Mouse (Mus musculus) hindbrain, embryonic 15.5 days (tissue): Measurements from ENCODE around the gene Pdcl2. TPM values are rescaled to one million over a fixed set of nuclear protein-coding genes. Genes with fewer than 3 reads are reported as not detected.

Experiments used
- ATAC-seq: fragments of 200-750 bp; cut with Nextera tagmentation; 2 replicates; pipeline ENCODE4 v1.8.0; 2017; ENCODE audit warnings: low read depth, moderate number of reproducible peaks, moderate TSS enrichment; ENCODE audit not compliant: low FRiP score
- H3K27ac ChIP-seq: fragments of 300-500 bp; sonication (generic); replicated peaks from 2 replicates; pipeline ENCODE4 v1.5.1; 2015; ENCODE audit warnings: mild to moderate bottlenecking, inconsistent platforms
- H3K27me3 ChIP-seq: fragments of 300-500 bp; sonication (generic); 2 replicates; pipeline ENCODE4 v1.6.1; 2015; ENCODE audit warnings: control low read depth, inconsistent platforms
- H3K36me3 ChIP-seq: fragments of 300-500 bp; sonication (generic); 2 replicates; pipeline ENCODE4 v1.6.1; 2015; ENCODE audit warnings: control low read depth, inconsistent platforms
- H3K4me1 ChIP-seq: fragments of 300-500 bp; sonication (generic); replicated peaks from 2 replicates; pipeline ENCODE4 v1.6.1; 2015; ENCODE audit warnings: control low read depth, inconsistent platforms
- H3K4me2 ChIP-seq: fragments of 300-500 bp; sonication (generic); 2 replicates; pipeline ENCODE4 v1.6.1; 2015; ENCODE audit warnings: moderate library complexity, mild to moderate bottlenecking, inconsistent platforms
- H3K4me3 ChIP-seq: fragments of 300-500 bp; sonication (generic); 2 replicates; pipeline ENCODE4 v1.5.1; 2015; ENCODE audit warnings: mild to moderate bottlenecking, inconsistent platforms
- H3K9ac ChIP-seq: fragments of 300-500 bp; sonication (generic); 2 replicates; pipeline ENCODE4 v1.6.1; 2015; ENCODE audit warnings: inconsistent platforms
- H3K9me3 ChIP-seq: fragments of 300-500 bp; sonication (generic); 2 replicates; pipeline ENCODE4 v1.6.1; 2016; ENCODE audit warnings: control low read depth, inconsistent platforms
- WGBS: fragments of 180-500 bp; shearing (Covaris S2); methylation state at CpG from one replicate; pipeline ENCODE4 v1.1.7; 2015; 5-methylcytosine and 5-hydroxymethylcytosine counted together
- polyA plus RNA-seq: library from polyadenylated mRNA; unstranded; fragments of >200 nt; fragmentation: Nextera tagmentation; extraction: Ambion mirVana; gene quantifications from 2 replicates; pipeline ENCODE4 v1.2.1, GENCODE M21; 2015

Pdcl2 gene
- polyA plus RNA-seq, 1 experiment from 2014 or later = not detected

- no peaks in the 10 kb centered on the region for H3K36me3 ChIP-seq
- H3K4me3 ChIP-seq = no peak overlapping the region
- H3K27ac ChIP-seq = no peak overlapping the region
- H3K9ac ChIP-seq = no peak overlapping the region
- H3K27me3 ChIP-seq = no peaks in the 10 kb centered on the region
- no peaks in the 10 kb centered on the region for H3K4me1 ChIP-seq
- no peaks in the 10 kb centered on the region for H3K9me3 ChIP-seq
- no peak for ATAC-seq
- no peak overlapping the region for H3K4me2 ChIP-seq
- 57% methylated on average over 4 of the region's 4 CpGs for WGBS
Observed at GRCm38 (mm10) chr5:76333833-76334232, 2.9 kb upstream of the Pdcl2 start.

- Histone ChIP-seq H3K4me1 (0 out of 2 replicates have a peak, but pooled peaks cover 4% of the 10 kb centered on the region), H3K36me3 (no peaks in the 10 kb centered on the region), H3K9me3 (no peaks in the 10 kb centered on the region), H3K9ac (no peak overlapping the region), H3K27me3 (no peaks in the 10 kb centered on the region), H3K4me3 (no peak overlapping the region), H3K4me2 (no peak overlapping the region), H3K27ac (no peak overlapping the region)
- no peak for ATAC-seq
- WGBS = 65% methylated on average over 2 of the region's 2 CpGs
Observed at GRCm38 (mm10) chr5:76327296-76327695, 3.7 kb downstream of the Pdcl2 start.

GRCm38 (mm10) chr5:76325113-76325512, 5.8 kb downstream of the Pdcl2 start:
- WGBS = 91% methylated on average over 4 of the region's 4 CpGs
- no peak overlapping the region for H3K4me3 ChIP-seq
- no peak overlapping the region for H3K27ac ChIP-seq
- H3K27me3 ChIP-seq = no peaks in the 10 kb centered on the region
- no peaks in the 10 kb centered on the region for H3K9me3 ChIP-seq
- H3K4me2 ChIP-seq = no peak overlapping the region
- H3K4me1 ChIP-seq = 0 out of 2 replicates have a peak, but pooled peaks cover 4% of the 10 kb centered on the region
- H3K36me3 ChIP-seq = no peaks in the 10 kb centered on the region
- no peak for ATAC-seq
- no peak overlapping the region for H3K9ac ChIP-seq

- Histone ChIP-seq H3K36me3 (no peaks in the 10 kb centered on the region), H3K27ac (no peak overlapping the region), H3K27me3 (no peaks in the 10 kb centered on the region), H3K9ac (no peak overlapping the region), H3K9me3 (no peaks in the 10 kb centered on the region), H3K4me3 (no peak overlapping the region), H3K4me1 (0 out of 2 replicates have a peak, but pooled peaks cover 4% of the 10 kb centered on the region), H3K4me2 (no peak overlapping the region)
- no peak for ATAC-seq
- 15% methylated on average over 11 of the region's 11 CpGs for WGBS
Observed at GRCm38 (mm10) chr5:76321249-76322196, 9.4 kb downstream of the Pdcl2 start.

GRCm38 (mm10) chr5:76308206-76308605, 22.8 kb downstream of the Pdcl2 start:
- WGBS = 72% methylated on average over 2 of the region's 2 CpGs
- no peak for ATAC-seq
- Histone ChIP-seq H3K27me3 (no peaks in the 10 kb centered on the region), H3K36me3 (no peaks in the 10 kb centered on the region), H3K27ac (no peak overlapping the region), H3K9me3 (no peaks in the 10 kb centered on the region), H3K4me1 (peaks cover 10% of the 10 kb centered on the region), H3K4me2 (no peak overlapping the region), H3K4me3 (no peak overlapping the region), H3K9ac (no peak overlapping the region)

- Histone ChIP-seq H3K4me3 (no peak overlapping the region), H3K36me3 (no peaks in the 10 kb centered on the region), H3K4me1 (peaks cover 28% of the 10 kb centered on the region), H3K27ac (no peak overlapping the region), H3K9me3 (no peaks in the 10 kb centered on the region), H3K9ac (no peak overlapping the region), H3K27me3 (no peaks in the 10 kb centered on the region), H3K4me2 (0 out of 2 replicates have a peak overlapping the region, but pooled peaks have one; percentile 68)
- no peak for ATAC-seq
- 50% methylated on average over 3 of the region's 3 CpGs for WGBS
Observed at GRCm38 (mm10) chr5:76306261-76306660, 24.7 kb downstream of the Pdcl2 start.

GRCm38 (mm10) chr5:76305616-76306015, 25.3 kb downstream of the Pdcl2 start:
- Histone ChIP-seq H3K9me3 (no peaks in the 10 kb centered on the region), H3K9ac (peak overlapping the region; percentile 45), H3K4me2 (peak overlapping the region; percentile 68), H3K27me3 (no peaks in the 10 kb centered on the region), H3K27ac (0 out of 2 replicates have a peak overlapping the region, but pooled peaks have one; percentile 42), H3K36me3 (no peaks in the 10 kb centered on the region), H3K4me1 (peaks cover 34% of the 10 kb centered on the region), H3K4me3 (peak overlapping the region; percentile 73)
- under 1% methylated on average over 8 of the region's 8 CpGs for WGBS
- no peak for ATAC-seq

GRCm38 (mm10) chr5:76304452-76305341, 26.3 kb downstream of the Pdcl2 start, which contains the start of gene Clock:
Gene Clock (minus strand): TSS chr5:76304792.
- Histone ChIP-seq H3K27me3 (no peaks in the 10 kb centered on the region), H3K4me2 (peak within 1 kb of the TSS; percentile 68), H3K4me1 (peaks cover 35% of the 10 kb centered on the region), H3K9me3 (no peaks in the 10 kb centered on the region), H3K27ac (peak within 1 kb of the TSS; percentile 95), H3K4me3 (peak within 1 kb of the TSS; percentile 73), H3K36me3 (no peaks in the 10 kb centered on the region), H3K9ac (peak within 1 kb of the TSS; percentile 72)
- under 1% methylated on average over 81 of the region's 104 CpGs for WGBS
- peak; percentile 93 for ATAC-seq

- Histone ChIP-seq H3K9ac (peak overlapping the region; percentile 72), H3K27ac (peak overlapping the region; percentile 95), H3K4me1 (peaks cover 35% of the 10 kb centered on the region), H3K27me3 (no peaks in the 10 kb centered on the region), H3K4me2 (peak overlapping the region; percentile 68), H3K9me3 (no peaks in the 10 kb centered on the region), H3K36me3 (no peaks in the 10 kb centered on the region), H3K4me3 (peak overlapping the region; percentile 73)
- peak; percentile 81 for ATAC-seq
- under 1% methylated on average over 71 of the region's 100 CpGs for WGBS
Observed at GRCm38 (mm10) chr5:76303745-76304451, 27.1 kb downstream of the Pdcl2 start.

- Histone ChIP-seq H3K4me3 (peak overlapping the region; percentile 73), H3K36me3 (no peaks in the 10 kb centered on the region), H3K9me3 (no peaks in the 10 kb centered on the region), H3K4me1 (peaks cover 35% of the 10 kb centered on the region), H3K9ac (peak overlapping the region; percentile 72), H3K4me2 (peak overlapping the region; percentile 68), H3K27ac (peak overlapping the region; percentile 95), H3K27me3 (no peaks in the 10 kb centered on the region)
- 6% methylated on average over 11 of the region's 11 CpGs for WGBS
- no peak for ATAC-seq
Observed at GRCm38 (mm10) chr5:76303379-76303744, 27.6 kb downstream of the Pdcl2 start.

- Histone ChIP-seq H3K4me2 (peak overlapping the region; percentile 19; the same call in 1 of the 2 replicates), H3K27me3 (no peaks in the 10 kb centered on the region), H3K4me1 (peaks cover 35% of the 10 kb centered on the region), H3K36me3 (no peaks in the 10 kb centered on the region), H3K9ac (no peak overlapping the region), H3K9me3 (no peaks in the 10 kb centered on the region), H3K27ac (no peak overlapping the region), H3K4me3 (no peak overlapping the region)
- ATAC-seq = no peak
- 84% methylated on average over 2 of the region's 2 CpGs for WGBS
Observed at GRCm38 (mm10) chr5:76302009-76302408, 28.9 kb downstream of the Pdcl2 start.
